Mouse (Mus musculus) hindbrain, embryonic 12.5 days (tissue): Measurements from ENCODE around the gene Irs1. TPM values are rescaled to one million over a fixed set of nuclear protein-coding genes. Genes with fewer than 3 reads are reported as not detected.

Experiments
- ATAC-seq: fragments of 200-750 bp; cut with Nextera tagmentation; 2 replicates; pipeline ENCODE4 v1.8.0; 2017; ENCODE audit warnings: moderate TSS enrichment; ENCODE audit not compliant: low FRiP score
- H3K27ac ChIP-seq: fragments of 300-500 bp; sonication (generic); 2 replicates; pipeline ENCODE4 v1.5.1; 2016; ENCODE audit warnings: mild to moderate bottlenecking
- H3K27me3 ChIP-seq: fragments of 300-500 bp; sonication (generic); 2 replicates; pipeline ENCODE4 v1.6.1; 2016; ENCODE audit warnings: mild to moderate bottlenecking
- H3K36me3 ChIP-seq: fragments of 300-500 bp; sonication (generic); 2 replicates; pipeline ENCODE4 v1.6.1; 2016; ENCODE audit warnings: mild to moderate bottlenecking
- H3K4me1 ChIP-seq: fragments of 300-500 bp; sonication (generic); 2 replicates; pipeline ENCODE4 v1.6.1; 2016
- H3K4me2 ChIP-seq: fragments of 300-500 bp; sonication (generic); replicated peaks from 2 replicates; pipeline ENCODE4 v1.6.1; 2016; ENCODE audit warnings: mild to moderate bottlenecking
- H3K4me3 ChIP-seq: fragments of 300-500 bp; sonication (generic); 2 replicates; pipeline ENCODE4 v1.5.1; 2016; ENCODE audit warnings: mild to moderate bottlenecking
- H3K9ac ChIP-seq: fragments of 300-500 bp; sonication (generic); 2 replicates; pipeline ENCODE4 v1.6.1; 2016; ENCODE audit warnings: mild to moderate bottlenecking, moderate library complexity
- H3K9me3 ChIP-seq: fragments of 300-500 bp; sonication (generic); replicated peaks from 2 replicates; pipeline ENCODE4 v1.6.1; 2016; ENCODE audit warnings: mild to moderate bottlenecking
- WGBS: fragments of 180-500 bp; shearing (Covaris S2); methylation state at CpG from one replicate; pipeline ENCODE4 v1.1.7; 2016; 5-methylcytosine and 5-hydroxymethylcytosine counted together
- polyA plus RNA-seq: library from polyadenylated mRNA; unstranded; fragments of >200 nt; fragmentation: Nextera tagmentation; extraction: Ambion mirVana; gene quantifications from 2 replicates; pipeline ENCODE4 v1.2.1, GENCODE M21; 2016

Gene Irs1
- polyA plus RNA-seq, 1 experiment from 2014 or later: 17.8 TPM

- no peaks in the 10 kb centered on the region for H3K36me3 ChIP-seq
- H3K4me1 ChIP-seq: no peaks in the 10 kb centered on the region
- 64% methylated on average over 3 of the region's 3 CpGs for WGBS
- no peak overlapping the region for H3K4me3 ChIP-seq
- H3K9me3 ChIP-seq: no peaks in the 10 kb centered on the region
- H3K27ac ChIP-seq: no peak overlapping the region
- ATAC-seq: no peak
- no peak overlapping the region for H3K4me2 ChIP-seq
- H3K9ac ChIP-seq: no peak overlapping the region
- no peaks in the 10 kb centered on the region for H3K27me3 ChIP-seq
These were observed 101.7 kb downstream of the Irs1 start for GRCm38 (mm10) chr1:82189516-82189915.

DNA sequence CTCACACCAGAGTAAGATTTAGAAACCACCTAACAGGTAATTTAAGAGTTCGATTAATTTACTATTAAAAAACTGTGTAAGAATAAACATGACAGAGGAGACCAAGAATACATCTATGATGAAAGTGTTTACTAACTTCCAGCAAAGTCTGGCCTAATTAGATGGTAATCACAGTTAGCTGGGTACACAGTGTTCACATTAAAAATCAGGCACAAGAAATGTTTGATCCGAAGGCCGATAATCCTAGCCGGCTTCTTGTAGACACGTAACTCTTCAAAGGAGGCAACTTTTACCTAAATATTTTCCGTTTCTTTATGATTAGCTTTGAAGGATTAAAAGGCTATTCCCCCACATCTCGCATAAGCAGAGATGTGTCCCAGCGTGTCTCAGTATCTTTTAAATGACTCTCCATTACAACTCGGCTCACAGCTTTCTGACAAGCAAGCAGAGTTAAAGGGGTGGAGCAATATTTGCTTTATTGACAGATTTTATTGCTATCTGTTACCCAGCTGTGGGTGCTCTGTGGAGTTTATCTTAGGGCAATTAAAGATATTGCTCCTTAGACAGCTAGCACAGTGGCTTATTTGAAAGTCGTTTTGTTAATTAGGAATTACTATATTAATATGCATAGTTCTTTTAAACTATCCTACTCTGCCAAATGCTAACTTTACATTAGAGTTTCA is 102.5 kb downstream of the Irs1 start:
- no peaks in the 10 kb centered on the region for H3K9me3 ChIP-seq
- no peaks in the 10 kb centered on the region for H3K4me1 ChIP-seq
- no peak for ATAC-seq
- WGBS: 89% methylated on average over 10 of the region's 10 CpGs
- H3K36me3 ChIP-seq: no peaks in the 10 kb centered on the region
- H3K4me2 ChIP-seq: no peak overlapping the region
- no peak overlapping the region for H3K9ac ChIP-seq
- H3K4me3 ChIP-seq: no peak overlapping the region
- no peaks in the 10 kb centered on the region for H3K27me3 ChIP-seq
- H3K27ac ChIP-seq: no peak overlapping the region

DNA sequence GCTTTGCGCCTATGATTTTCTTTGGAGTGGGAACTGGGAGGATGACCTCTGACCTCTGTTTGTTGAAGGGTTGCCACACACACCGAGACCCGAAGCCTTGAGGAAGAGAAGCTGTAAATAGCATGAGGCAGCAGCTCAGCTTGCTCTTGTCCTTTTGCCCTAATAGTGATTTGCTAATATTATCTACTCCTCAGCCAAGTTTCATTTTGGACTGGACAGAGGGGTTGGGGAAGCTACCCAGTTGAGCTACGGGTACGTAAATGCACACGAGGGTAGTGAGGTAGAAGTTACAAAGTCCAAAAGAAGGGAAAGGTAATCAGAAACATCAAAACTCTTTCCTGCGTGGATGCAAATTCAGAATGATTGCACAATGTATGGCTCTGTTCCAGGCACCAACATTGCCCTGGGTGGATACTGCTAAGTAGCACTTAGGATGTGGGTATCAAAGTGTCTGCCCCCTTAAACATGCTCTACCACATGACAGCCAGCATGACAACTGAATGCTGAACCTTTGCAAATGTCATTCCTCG is 107.2 kb downstream of the Irs1 start:
- Histone ChIP-seq H3K27me3 (no peaks in the 10 kb centered on the region), H3K27ac (no peak overlapping the region), H3K4me2 (no peak overlapping the region), H3K9ac (no peak overlapping the region), H3K9me3 (no peaks in the 10 kb centered on the region), H3K36me3 (no peaks in the 10 kb centered on the region), H3K4me3 (no peak overlapping the region), H3K4me1 (no peaks in the 10 kb centered on the region)
- 79% methylated on average over 8 of the region's 8 CpGs for WGBS
- no peak for ATAC-seq

Other genes with a start within 250 kb of the Irs1 start
- 37.5 and 37.6 TPM in 2 replicates for gene Gm9747, start 58.3 kb downstream of the Irs1 start, polyA plus RNA-seq
- 7.2 and 7.9 TPM in 2 replicates for gene Rhbdd1, start 25.0 kb upstream of the Irs1 start, polyA plus RNA-seq